Mouse (Mus musculus) embryonic facial prominence, embryonic 13.5 days (tissue): ENCODE data around the gene Jdp2. TPM values are rescaled to one million over a fixed set of nuclear protein-coding genes. Genes with fewer than 3 reads are reported as not detected.

Experiments used
- ATAC-seq: fragments of 200-750 bp; cut with Nextera tagmentation; 2 replicates; pipeline ENCODE4 v1.8.0; 2017; ENCODE audit warnings: low read depth; ENCODE audit not compliant: insufficient number of reproducible peaks, insufficient read depth, low FRiP score, low TSS enrichment
- H3K27ac ChIP-seq: fragments of 300-500 bp; sonication (generic); 2 replicates; pipeline ENCODE4 v1.5.1; 2015; ENCODE audit warnings: moderate library complexity, mild to moderate bottlenecking, inconsistent platforms
- H3K27me3 ChIP-seq: fragments of 300-500 bp; sonication (generic); 2 replicates; pipeline ENCODE4 v1.6.1; 2015; ENCODE audit warnings: mild to moderate bottlenecking, inconsistent platforms
- H3K36me3 ChIP-seq: fragments of 300-500 bp; sonication (generic); 2 replicates; pipeline ENCODE4 v1.6.1; 2015; ENCODE audit warnings: mild to moderate bottlenecking, inconsistent platforms
- H3K4me1 ChIP-seq: fragments of 300-500 bp; sonication (generic); 2 replicates; pipeline ENCODE4 v1.6.1; 2015; ENCODE audit warnings: inconsistent platforms
- H3K4me2 ChIP-seq: fragments of 300-500 bp; sonication (generic); 2 replicates; pipeline ENCODE4 v1.6.1; 2015; ENCODE audit warnings: moderate library complexity, mild to moderate bottlenecking, inconsistent platforms
- H3K4me3 ChIP-seq: fragments of 300-500 bp; sonication (generic); 2 replicates; pipeline ENCODE4 v1.5.1; 2015; ENCODE audit warnings: mild to moderate bottlenecking, inconsistent platforms
- H3K9ac ChIP-seq: fragments of 300-500 bp; sonication (generic); 2 replicates; pipeline ENCODE4 v1.6.1; 2015; ENCODE audit warnings: mild to moderate bottlenecking, inconsistent platforms
- H3K9me3 ChIP-seq: fragments of 300-500 bp; sonication (generic); 2 replicates; pipeline ENCODE4 v1.6.1; 2016; ENCODE audit warnings: inconsistent platforms
- WGBS: fragments of 180-500 bp; shearing (Covaris S2); methylation state at CpG from one replicate; pipeline ENCODE4 v1.1.7; 2015; ENCODE audit warnings: mixed read lengths; 5-methylcytosine and 5-hydroxymethylcytosine counted together
- polyA plus RNA-seq: library from polyadenylated mRNA; unstranded; fragments of >200 nt; fragmentation: Nextera tagmentation; extraction: Ambion mirVana; gene quantifications from 2 replicates; pipeline ENCODE4 v1.2.1, GENCODE M21; 2015

Gene Jdp2
- polyA plus RNA-seq, 1 experiment from 2014 or later: 0.35 TPM

DNA sequence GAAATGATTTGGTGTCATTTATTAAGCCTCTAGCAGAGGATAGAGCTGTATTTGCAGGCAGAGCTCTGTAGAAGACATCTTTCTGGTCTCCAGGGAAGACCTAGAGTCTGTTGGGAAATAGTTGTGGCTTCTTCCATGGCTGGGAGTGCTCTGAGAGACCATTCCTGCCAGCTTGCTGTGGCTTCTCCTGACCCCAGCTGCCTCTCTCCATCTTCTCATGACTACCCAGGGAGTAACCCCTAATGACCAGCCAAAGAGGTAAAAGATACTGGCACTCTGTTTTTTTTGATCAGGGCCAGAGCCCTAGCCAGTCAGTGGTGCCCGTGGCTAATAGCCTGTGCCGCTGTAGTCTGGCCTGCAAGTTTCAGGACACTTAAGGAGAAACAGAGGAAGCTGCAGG lies 3.3 kb downstream of the Jdp2 start:
- WGBS: 83% methylated on average over 2 of the region's 2 CpGs
- ATAC-seq: no peak
- H3K4me2 ChIP-seq: 0 out of 2 replicates have a peak overlapping the region, but pooled peaks have one; percentile 88
- H3K9me3 ChIP-seq: no peaks in the 10 kb centered on the region
- H3K9ac ChIP-seq: no peak overlapping the region
- H3K4me3 ChIP-seq: no peak overlapping the region
- peaks cover 24% of the 10 kb centered on the region for H3K27me3 ChIP-seq
- peaks cover 68% of the 10 kb centered on the region for H3K4me1 ChIP-seq
- H3K36me3 ChIP-seq: no peaks in the 10 kb centered on the region
- no peak overlapping the region; the same call in 1 of the 2 replicates for H3K27ac ChIP-seq

DNA sequence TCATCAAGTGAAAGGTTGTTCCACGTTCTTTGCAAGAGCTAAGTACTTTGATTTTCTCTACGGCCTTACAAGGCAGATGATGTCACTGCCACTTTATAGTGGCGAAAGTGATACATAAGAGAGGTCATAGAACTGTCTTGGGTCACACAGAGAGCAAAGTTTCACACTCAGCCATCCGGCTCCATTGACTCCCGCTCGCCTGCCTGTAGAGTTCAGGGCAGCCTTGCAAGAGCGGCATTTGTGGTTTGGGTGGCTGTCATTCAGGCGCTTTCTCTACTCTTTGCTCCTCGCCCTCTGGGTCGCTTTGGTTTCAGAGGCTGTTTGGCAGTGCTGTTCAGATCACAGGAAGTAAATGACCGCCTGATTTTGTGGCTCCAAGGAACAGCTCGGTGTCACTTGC lies 4.0 kb downstream of the Jdp2 start:
- H3K27ac ChIP-seq: no peak overlapping the region
- H3K9me3 ChIP-seq: no peaks in the 10 kb centered on the region
- no peak overlapping the region for H3K9ac ChIP-seq
- H3K36me3 ChIP-seq: no peaks in the 10 kb centered on the region
- WGBS: 74% methylated on average over 12 of the region's 12 CpGs
- no peak overlapping the region for H3K4me2 ChIP-seq
- H3K27me3 ChIP-seq: peaks cover 17% of the 10 kb centered on the region
- H3K4me3 ChIP-seq: no peak overlapping the region
- no peak for ATAC-seq
- peaks cover 68% of the 10 kb centered on the region for H3K4me1 ChIP-seq

DNA sequence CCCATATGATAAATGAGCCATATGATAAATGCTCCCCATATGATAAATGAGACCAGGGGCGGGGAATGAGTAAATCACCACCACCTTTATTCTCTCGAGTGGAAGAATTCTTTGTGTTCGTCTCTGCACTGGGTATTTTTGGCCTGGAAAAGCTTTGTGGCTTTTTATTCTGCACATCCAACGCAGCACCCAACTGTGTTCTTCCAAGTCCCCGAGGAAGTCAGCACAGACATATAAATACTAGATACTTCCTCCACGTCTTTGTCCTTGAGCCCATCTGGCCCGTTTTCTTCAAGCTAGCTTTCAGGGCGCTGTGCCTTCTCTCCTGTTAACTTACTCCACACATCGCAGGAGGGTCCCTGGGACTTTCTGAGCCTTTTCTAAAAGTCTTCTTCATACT lies 4.9 kb downstream of the Jdp2 start:
- WGBS: 69% methylated on average over 9 of the region's 9 CpGs

DNA sequence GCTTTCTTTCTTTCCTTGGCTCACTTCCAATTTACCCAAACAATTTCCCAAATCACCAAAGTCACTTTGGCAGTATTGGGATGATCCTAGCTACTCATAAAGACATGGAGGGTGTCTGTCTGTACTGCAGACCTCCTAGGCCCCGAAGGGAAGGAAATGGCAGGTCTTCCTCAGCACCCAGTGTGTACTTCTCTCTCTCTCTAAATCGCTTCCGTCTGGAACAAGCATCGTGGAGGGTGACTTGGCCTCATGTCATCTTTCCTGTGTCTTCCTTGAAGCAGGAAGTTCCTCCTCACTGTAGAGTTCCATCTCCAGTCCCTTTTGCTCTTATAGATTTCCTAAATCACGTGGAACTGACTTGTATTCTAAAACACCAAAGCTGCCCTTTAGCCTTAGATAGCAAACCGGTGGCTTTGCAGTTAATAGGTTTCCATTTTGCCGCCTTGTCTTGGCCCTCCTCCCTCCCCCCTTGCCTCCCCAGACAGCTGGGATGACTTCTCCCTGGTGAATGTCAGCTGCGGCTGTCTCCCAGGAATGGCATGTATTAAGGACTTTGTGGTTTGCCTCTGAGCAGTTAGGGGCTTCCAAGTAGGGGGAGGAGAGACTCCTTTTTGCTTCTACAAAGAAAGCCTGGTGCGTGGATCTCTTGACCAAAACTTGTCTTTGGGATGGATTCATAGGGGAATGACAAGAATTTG lies 5.6 kb downstream of the Jdp2 start:
- H3K4me1 ChIP-seq: peaks cover 59% of the 10 kb centered on the region
- H3K4me2 ChIP-seq: 0 out of 2 replicates have a peak overlapping the region, but pooled peaks have one; percentile 5
- H3K36me3 ChIP-seq: peaks cover 16% of the 10 kb centered on the region
- peaks cover 12% of the 10 kb centered on the region for H3K27me3 ChIP-seq
- H3K4me3 ChIP-seq: no peak overlapping the region
- ATAC-seq: no peak
- WGBS: 43% methylated on average over 9 of the region's 9 CpGs
- peak overlapping the region; percentile 60; the same call in 1 of the 2 replicates for H3K27ac ChIP-seq
- no peaks in the 10 kb centered on the region for H3K9me3 ChIP-seq
- H3K9ac ChIP-seq: no peak overlapping the region

More for the DNA sequence above, 4.9 kb downstream of the Jdp2 start:
- H3K9me3 ChIP-seq: no peaks in the 10 kb centered on the region
- H3K27ac ChIP-seq: no peak overlapping the region
- H3K4me1 ChIP-seq: peaks cover 59% of the 10 kb centered on the region
- no peak overlapping the region for H3K9ac ChIP-seq
- H3K36me3 ChIP-seq: peaks cover 9% of the 10 kb centered on the region
- ATAC-seq: no peak
- no peak overlapping the region for H3K4me2 ChIP-seq
- H3K4me3 ChIP-seq: no peak overlapping the region
- peaks cover 12% of the 10 kb centered on the region for H3K27me3 ChIP-seq

DNA sequence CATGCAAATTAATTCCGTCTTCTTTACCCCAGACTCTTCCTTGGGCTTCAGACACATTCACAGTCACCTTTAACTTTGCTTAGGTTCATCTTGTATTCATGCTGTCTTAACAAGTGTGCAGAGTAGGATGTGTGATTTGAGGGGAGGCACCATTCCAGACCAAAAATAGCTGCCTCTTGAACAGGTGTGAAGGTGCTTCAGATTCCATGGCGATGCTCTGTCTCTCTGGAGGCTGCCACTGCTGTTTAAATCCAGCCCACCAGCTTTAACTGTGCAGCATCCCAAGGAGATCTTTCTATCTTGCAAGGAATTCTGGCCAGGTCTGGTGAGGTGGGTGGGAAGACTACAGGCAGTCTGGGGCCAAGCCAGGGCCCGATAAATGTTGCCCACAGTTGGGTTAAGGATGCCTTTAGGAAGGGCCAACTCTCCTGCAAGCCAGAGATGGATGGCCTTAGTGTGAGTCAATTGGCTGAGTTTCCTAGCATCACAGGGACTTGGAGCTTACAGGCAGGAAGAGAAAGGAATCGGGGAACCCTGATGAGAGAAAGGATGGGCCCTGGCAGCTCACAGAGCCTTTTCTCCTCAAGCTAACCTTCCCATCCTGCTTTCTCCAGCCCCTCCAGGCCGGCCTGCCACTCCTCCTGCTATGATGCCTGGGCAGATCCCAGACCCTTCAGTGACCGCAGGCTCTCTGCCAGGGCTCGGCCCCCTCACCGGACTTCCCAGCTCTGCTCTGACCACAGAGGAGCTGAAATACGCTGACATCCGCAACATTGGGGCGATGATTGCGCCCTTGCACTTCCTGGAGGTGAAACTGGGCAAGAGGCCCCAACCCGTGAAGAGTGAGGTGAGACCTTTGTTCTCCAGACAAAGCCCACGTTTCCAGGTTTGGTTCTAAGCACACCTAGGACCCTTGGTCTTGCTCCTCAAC lies 9.0 kb downstream of the Jdp2 start:
- Histone ChIP-seq H3K27me3 (no peaks in the 10 kb centered on the region), H3K36me3 (peaks cover 33% of the 10 kb centered on the region), H3K27ac (no peak overlapping the region), H3K9ac (no peak overlapping the region), H3K4me1 (peaks cover 28% of the 10 kb centered on the region), H3K4me2 (no peak overlapping the region), H3K4me3 (no peak overlapping the region), H3K9me3 (no peaks in the 10 kb centered on the region)
- 79% methylated on average over 14 of the region's 14 CpGs for whole genome bisulfite sequencing
- ATAC-seq: no peak

DNA sequence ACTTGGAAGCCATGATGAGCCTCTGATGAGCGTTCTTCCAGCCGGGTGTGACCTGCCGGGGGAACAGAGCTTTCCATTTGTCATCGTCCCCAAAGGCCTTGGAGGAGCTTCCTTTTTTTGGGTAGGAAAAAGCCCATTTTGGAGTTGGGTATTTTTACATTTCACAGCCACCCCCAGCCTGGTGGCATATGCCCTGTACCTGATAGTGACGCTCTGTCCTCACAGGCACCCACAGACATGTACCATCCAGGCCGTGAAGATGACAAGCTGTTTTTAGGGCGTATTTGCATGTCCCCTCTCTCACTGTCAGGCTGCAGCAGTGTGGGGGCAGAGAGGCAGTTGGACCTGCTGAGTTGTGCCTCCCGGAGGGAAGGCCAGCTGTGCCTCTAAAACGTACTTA lies 11.3 kb downstream of the Jdp2 start:
- H3K27ac ChIP-seq: no peak overlapping the region
- ATAC-seq: no peak
- peaks cover 33% of the 10 kb centered on the region for H3K36me3 ChIP-seq
- H3K9ac ChIP-seq: no peak overlapping the region
- H3K27me3 ChIP-seq: no peaks in the 10 kb centered on the region
- H3K4me1 ChIP-seq: peaks cover 4% of the 10 kb centered on the region
- no peak overlapping the region for H3K4me2 ChIP-seq
- H3K4me3 ChIP-seq: no peak overlapping the region
- H3K9me3 ChIP-seq: no peaks in the 10 kb centered on the region
- 84% methylated on average over 9 of the region's 9 CpGs for WGBS

DNA sequence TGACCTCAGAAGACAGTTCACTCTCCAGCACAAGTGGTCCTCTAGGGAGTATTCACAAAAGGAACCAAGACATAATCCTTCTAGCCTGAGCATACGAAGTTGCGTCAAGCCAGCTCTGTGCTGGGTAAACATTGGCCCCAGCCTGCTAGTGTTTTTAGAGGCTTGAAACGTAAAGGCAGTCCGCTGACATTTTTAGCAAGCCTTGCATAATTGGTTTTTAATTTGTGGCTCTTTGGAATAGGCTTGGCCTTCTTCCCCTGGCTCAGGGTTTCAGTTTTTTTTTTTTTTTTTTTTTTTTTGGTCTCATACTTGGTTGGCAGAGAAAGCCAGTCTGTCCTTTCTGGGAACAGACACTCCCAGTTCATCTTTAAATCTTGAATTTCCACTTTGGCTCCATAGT lies 15.3 kb downstream of the Jdp2 start:
- no peak for ATAC-seq
- peaks cover 24% of the 10 kb centered on the region for H3K36me3 ChIP-seq
- WGBS: 55% methylated on average over 4 of the region's 4 CpGs
- no peaks in the 10 kb centered on the region for H3K9me3 ChIP-seq
- peaks cover 4% of the 10 kb centered on the region; the same call in 1 of the 2 replicates for H3K4me1 ChIP-seq
- no peak overlapping the region for H3K9ac ChIP-seq
- no peaks in the 10 kb centered on the region for H3K27me3 ChIP-seq
- no peak overlapping the region for H3K4me3 ChIP-seq
- no peak overlapping the region for H3K27ac ChIP-seq
- H3K4me2 ChIP-seq: no peak overlapping the region

DNA sequence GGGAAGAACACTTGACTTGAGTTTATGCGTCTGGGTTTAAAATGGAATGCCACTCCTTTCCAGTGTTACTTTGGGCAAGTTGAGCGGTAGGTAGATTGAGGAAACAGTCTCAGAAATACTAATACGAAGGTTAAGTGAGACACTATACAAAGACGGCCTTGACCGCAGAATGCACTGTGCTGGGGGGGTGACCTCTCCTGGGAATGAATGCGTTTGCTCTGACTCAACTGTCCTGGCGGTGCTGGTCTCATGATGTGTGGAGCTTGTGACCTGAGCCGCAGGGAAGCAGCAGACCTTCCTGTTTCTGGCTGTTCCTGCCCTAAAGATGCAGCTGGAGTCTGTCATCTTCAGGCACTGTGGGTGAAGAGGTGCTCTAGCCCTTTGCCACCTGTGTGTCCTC lies 16.7 kb downstream of the Jdp2 start:
- H3K36me3 ChIP-seq: peaks cover 10% of the 10 kb centered on the region; the same call in 1 of the 2 replicates
- H3K9me3 ChIP-seq: no peaks in the 10 kb centered on the region
- H3K27ac ChIP-seq: no peak overlapping the region
- peaks cover 13% of the 10 kb centered on the region; the same call in 1 of the 2 replicates for H3K4me1 ChIP-seq
- no peak overlapping the region for H3K9ac ChIP-seq
- ATAC-seq: no peak
- H3K4me2 ChIP-seq: no peak overlapping the region
- no peak overlapping the region for H3K4me3 ChIP-seq
- H3K27me3 ChIP-seq: no peaks in the 10 kb centered on the region
- WGBS: 80% methylated on average over 8 of the region's 8 CpGs

DNA sequence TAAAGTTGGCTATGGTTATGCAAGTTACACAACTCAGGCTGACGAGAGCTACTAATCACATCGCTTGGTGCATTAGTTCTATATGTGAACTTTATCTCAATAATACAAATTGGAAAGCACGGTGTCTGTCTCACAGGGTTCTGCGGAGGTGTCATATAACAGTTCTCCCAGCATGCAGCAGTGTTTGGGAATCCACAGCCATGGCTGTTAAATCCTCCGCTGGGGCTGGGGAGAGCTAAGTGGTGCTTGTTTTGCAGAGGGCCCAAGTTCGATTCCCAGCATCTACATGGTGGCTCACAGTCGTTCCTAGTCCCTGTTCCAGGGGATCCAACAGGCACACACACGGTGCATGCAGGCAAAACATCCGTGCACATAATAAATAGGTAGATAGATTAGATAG lies 19.1 kb downstream of the Jdp2 start:
- H3K4me2 ChIP-seq: no peak overlapping the region
- 73% methylated on average over 9 of the region's 9 CpGs for WGBS
- no peak for ATAC-seq
- no peaks in the 10 kb centered on the region for H3K9me3 ChIP-seq
- H3K36me3 ChIP-seq: 0 out of 2 replicates have a peak, but pooled peaks cover 3% of the 10 kb centered on the region
- H3K4me1 ChIP-seq: peaks cover 16% of the 10 kb centered on the region; the same call in 1 of the 2 replicates
- no peaks in the 10 kb centered on the region for H3K27me3 ChIP-seq
- H3K9ac ChIP-seq: no peak overlapping the region
- H3K27ac ChIP-seq: no peak overlapping the region
- H3K4me3 ChIP-seq: no peak overlapping the region

DNA sequence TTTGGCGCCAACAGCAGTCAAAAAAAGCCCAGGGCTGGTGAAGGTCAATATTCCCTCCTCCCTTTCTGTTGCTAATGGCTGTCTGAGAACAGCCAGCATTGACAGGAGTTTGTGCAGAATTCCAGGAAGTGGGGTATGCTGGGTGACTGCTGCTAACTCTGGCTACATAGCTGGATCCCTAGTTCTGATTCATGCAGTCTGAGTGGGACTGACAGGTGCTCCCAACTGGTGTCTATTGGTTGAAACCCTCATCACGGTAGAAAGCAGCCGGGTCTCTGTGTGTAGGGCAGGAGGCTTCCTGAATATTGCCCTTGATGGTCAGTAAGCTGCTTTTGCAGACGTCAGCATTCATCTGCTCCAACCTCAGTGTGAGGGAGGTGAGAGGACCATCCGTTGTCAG lies 19.6 kb downstream of the Jdp2 start:
- no peak overlapping the region for H3K27ac ChIP-seq
- no peak overlapping the region for H3K4me2 ChIP-seq
- WGBS: 76% methylated on average over 5 of the region's 5 CpGs
- H3K9me3 ChIP-seq: no peaks in the 10 kb centered on the region
- ATAC-seq: no peak
- 0 out of 2 replicates have a peak, but pooled peaks cover 3% of the 10 kb centered on the region for H3K36me3 ChIP-seq
- H3K4me3 ChIP-seq: no peak overlapping the region
- no peaks in the 10 kb centered on the region for H3K27me3 ChIP-seq
- H3K4me1 ChIP-seq: peaks cover 16% of the 10 kb centered on the region; the same call in 1 of the 2 replicates
- no peak overlapping the region for H3K9ac ChIP-seq

DNA sequence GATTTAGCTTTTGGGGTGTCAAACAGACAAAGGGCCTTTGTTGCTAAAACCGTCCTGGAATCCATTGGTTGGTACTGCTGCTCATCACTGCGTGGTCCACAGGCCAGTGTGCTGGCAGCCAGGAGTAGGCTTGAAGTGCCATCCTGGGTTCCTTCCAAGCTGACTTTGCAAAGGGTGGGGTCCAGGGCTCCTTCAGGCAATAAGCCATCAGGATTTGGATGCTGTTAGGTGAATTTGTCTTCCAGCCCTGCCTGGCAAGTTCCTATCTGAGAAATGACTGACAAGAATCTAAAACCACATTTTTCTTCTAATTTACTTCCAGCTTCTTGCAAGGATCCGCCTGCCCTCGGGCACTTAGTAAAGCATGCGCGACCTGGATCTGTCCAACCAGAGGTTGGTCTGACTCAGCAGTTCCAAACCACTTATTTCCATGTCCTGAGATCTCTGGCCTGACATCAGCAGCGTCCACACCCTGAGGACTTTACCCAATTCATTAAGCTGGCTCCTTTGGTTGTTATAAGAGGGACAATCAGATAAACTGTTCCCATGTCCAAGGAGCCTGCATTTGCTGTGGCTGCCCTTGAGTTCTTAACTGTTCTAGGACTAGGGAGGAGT lies 20.6 kb downstream of the Jdp2 start:
- ATAC-seq: no peak
- H3K27ac ChIP-seq: no peak overlapping the region
- no peak overlapping the region for H3K4me3 ChIP-seq
- no peak overlapping the region for H3K9ac ChIP-seq
- H3K36me3 ChIP-seq: 0 out of 2 replicates have a peak, but pooled peaks cover 3% of the 10 kb centered on the region
- no peaks in the 10 kb centered on the region for H3K27me3 ChIP-seq
- 54% methylated on average over 7 of the region's 7 CpGs for WGBS
- no peaks in the 10 kb centered on the region for H3K9me3 ChIP-seq
- H3K4me1 ChIP-seq: peaks cover 23% of the 10 kb centered on the region
- no peak overlapping the region for H3K4me2 ChIP-seq
